Mouse (Mus musculus) midbrain, embryonic 10.5 days (tissue): ENCODE results near the gene Gm45234. TPM values are rescaled to one million over a fixed set of nuclear protein-coding genes. Genes with fewer than 3 reads are reported as not detected.

Experiments used
- DNase-seq: peaks from one replicate; pipeline ENCODE4 v3.0.0-alpha.2; 2017; ENCODE audit warnings: low spot score
- H3K27ac ChIP-seq: fragments of 300-500 bp; sonication (generic); replicated peaks from 2 replicates; pipeline ENCODE4 v1.5.1; 2016; ENCODE audit warnings: mild to moderate bottlenecking
- H3K27me3 ChIP-seq: fragments of 300-500 bp; sonication (generic); 2 replicates; pipeline ENCODE4 v1.6.1; 2016; ENCODE audit warnings: low read depth, mild to moderate bottlenecking; ENCODE audit not compliant: poor library complexity, severe bottlenecking
- H3K36me3 ChIP-seq: fragments of 300-500 bp; sonication (generic); 2 replicates; pipeline ENCODE4 v1.6.1; 2016; ENCODE audit warnings: mild to moderate bottlenecking, moderate library complexity
- H3K4me1 ChIP-seq: fragments of 300-500 bp; sonication (generic); 2 replicates; pipeline ENCODE4 v1.6.1; 2016
- H3K4me3 ChIP-seq: fragments of 300-500 bp; sonication (generic); 2 replicates; pipeline ENCODE4 v1.5.1; 2016; ENCODE audit warnings: mild to moderate bottlenecking, moderate library complexity
- H3K9me3 ChIP-seq: fragments of 300-500 bp; sonication (generic); replicated peaks from 2 replicates; pipeline ENCODE4 v1.6.1; 2016; ENCODE audit warnings: mild to moderate bottlenecking
- WGBS: fragments of 180-500 bp; shearing (Covaris S2); methylation state at CpG from one replicate; pipeline ENCODE4 v1.1.7; 2016; 5-methylcytosine and 5-hydroxymethylcytosine counted together
- polyA plus RNA-seq: library from polyadenylated mRNA; unstranded; fragments of >200 nt; fragmentation: Nextera tagmentation; extraction: Ambion mirVana; gene quantifications from 2 replicates; pipeline ENCODE4 v1.2.1, GENCODE M21; 2016

The Gm45234 gene
- polyA plus RNA-seq, 1 experiment from 2014 or later: not detected

DNA sequence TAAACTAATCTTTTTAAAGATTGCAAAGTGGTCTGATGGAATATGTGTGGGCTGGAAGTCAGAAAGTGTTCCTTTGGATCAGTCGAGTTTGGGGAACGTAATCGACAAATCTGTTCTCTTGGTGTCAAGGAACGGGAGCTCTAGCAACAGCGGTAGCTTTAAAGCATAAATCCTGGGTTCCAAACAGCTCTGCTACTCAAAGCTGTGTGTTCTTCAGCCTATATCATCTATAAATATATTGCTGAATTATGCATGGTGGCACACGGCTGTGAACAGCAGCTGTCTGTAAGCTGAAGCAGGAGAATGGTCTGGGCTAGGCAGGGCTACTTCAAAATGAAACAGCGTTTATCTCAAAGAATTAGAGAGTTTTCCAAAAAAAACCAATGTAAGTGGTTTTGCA is 25.1 kb upstream of the Gm45234 start:
- no peak for DNase-seq
- Histone ChIP-seq H3K4me3 (no peak overlapping the region), H3K4me1 (peaks cover 30% of the 10 kb centered on the region), H3K27ac (no peak overlapping the region), H3K9me3 (no peaks in the 10 kb centered on the region), H3K36me3 (no peaks in the 10 kb centered on the region), H3K27me3 (peaks cover 24% of the 10 kb centered on the region)
- WGBS: 91% methylated on average over 7 of the region's 7 CpGs

DNA sequence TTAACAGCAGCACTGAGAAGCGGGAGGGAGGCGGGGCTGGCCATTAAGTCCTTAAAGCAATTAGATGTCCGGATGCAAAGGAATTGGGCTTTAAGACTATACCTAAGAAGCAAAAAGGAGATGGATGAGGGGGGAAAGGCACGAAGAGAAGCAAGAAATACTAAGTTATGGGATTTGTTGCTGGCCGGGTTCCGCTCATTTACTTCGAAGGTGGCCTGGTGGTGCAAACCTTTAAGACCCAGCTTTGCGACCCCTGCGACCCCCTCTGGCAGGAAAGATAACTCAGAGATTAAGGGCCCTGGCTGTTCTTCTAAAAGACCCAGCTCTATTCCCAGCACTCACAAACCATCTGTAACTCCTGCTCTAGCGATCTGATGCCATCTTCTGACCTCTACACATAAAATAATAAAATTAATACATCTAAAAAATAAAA is 24.2 kb upstream of the Gm45234 start:
- H3K9me3 ChIP-seq: no peaks in the 10 kb centered on the region
- H3K27ac ChIP-seq: peak overlapping the region; percentile 65
- H3K36me3 ChIP-seq: no peaks in the 10 kb centered on the region
- H3K27me3 ChIP-seq: peaks cover 24% of the 10 kb centered on the region
- H3K4me1 ChIP-seq: peaks cover 30% of the 10 kb centered on the region
- peak overlapping the region; percentile 52 for H3K4me3 ChIP-seq
- 3% methylated on average over 10 of the region's 10 CpGs for WGBS
- peak; percentile 66 for DNase-seq

DNA sequence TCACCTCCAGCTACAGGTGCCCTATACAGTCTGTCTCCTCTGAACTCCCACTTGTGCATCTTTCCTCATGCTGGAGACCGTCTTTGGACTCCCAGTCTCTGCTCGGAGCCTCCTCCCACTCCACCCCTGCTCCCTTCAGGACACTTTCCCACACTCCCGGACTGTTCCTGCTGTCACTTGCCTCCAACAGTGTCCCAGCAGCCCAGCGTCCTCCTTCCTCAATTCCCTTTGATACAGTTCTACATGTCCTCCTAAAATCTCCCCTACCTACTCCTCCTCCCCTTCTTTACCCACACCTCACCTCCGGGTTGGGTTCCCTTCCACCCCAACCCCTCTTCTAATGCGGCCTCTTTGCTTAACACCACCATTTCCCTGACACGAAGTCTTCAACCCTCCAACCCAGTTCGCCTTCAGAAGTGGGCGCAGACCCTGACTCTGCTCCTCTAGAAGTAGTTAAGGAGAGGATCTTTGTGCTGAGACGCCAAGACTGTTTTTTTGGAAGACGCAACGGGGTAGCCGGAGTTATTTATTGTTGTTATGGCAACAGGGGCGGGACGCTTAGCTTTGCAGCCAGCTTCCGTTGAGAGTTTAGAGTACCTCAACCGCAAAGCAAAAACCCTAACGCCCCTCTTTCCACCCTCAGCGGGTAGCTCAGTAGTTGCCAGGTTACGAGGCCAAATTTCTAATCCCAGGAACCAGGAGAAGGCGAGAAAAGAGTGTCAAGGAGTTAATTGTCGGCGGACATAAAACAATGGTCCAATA is 23.6 kb upstream of the Gm45234 start, which contains the start of gene Lrrc23:
Gene Lrrc23, minus strand, starts transcription at position 506 of the 762 bp plus-strand sequence.
- peak; percentile 73 for DNase-seq
- Histone ChIP-seq H3K9me3 (no peaks in the 10 kb centered on the region), H3K27me3 (peaks cover 24% of the 10 kb centered on the region), H3K4me1 (peaks cover 30% of the 10 kb centered on the region), H3K27ac (peak within 1 kb of the TSS; percentile 65), H3K36me3 (no peaks in the 10 kb centered on the region), H3K4me3 (peak within 1 kb of the TSS; percentile 52)
- 4% methylated on average over 23 of the region's 23 CpGs for WGBS

DNA sequence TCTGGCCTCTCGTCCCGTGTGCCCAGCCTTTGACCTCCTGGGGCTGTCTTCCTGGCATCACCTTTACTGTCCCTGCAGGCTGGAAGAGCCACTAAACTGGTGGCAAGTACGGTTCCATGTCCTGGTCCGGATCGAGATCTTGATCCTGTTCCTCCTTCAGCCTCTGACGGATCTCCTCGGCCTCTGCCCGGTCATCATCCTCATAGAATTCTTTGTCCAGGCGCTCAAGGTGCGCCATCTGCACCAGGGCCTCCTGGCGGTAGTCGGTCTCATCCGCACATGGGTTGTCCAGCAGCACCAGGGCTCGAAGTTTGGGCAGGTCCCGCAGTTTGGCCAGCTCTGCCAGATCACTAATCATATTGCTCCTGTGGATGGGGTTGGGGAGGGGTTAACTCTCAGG is 14.7 kb upstream of the Gm45234 start:
- Histone ChIP-seq H3K9me3 (no peaks in the 10 kb centered on the region), H3K36me3 (no peaks in the 10 kb centered on the region), H3K27me3 (peaks cover 78% of the 10 kb centered on the region), H3K27ac (no peak overlapping the region), H3K4me3 (no peak overlapping the region), H3K4me1 (peaks cover 40% of the 10 kb centered on the region)
- DNase-seq: no peak
- 88% methylated on average over 15 of the region's 15 CpGs for WGBS

DNA sequence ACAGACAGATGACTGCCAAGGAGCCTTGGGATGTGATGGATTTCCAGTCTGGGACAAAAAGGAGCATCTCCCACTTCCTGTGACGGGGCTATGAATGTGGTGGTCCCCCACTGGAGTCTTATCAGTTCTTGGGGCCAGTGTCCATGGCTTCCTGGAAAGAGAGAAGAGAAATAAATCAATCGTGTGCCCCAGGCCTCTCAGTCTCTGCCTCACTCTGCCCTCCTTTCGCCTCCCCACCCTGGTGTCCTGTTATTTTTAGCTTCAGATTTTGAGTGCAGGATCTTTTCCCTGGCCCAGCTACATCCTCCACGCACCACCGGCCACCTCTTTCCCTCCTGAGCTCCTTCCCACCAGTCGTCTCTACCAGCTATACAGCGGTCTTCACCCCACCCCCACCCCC is 14.2 kb upstream of the Gm45234 start:
- peaks cover 40% of the 10 kb centered on the region for H3K4me1 ChIP-seq
- H3K9me3 ChIP-seq: no peaks in the 10 kb centered on the region
- H3K27me3 ChIP-seq: peaks cover 78% of the 10 kb centered on the region
- H3K36me3 ChIP-seq: no peaks in the 10 kb centered on the region
- peak overlapping the region; percentile 81 for H3K27ac ChIP-seq
- 61% methylated on average over 7 of the region's 7 CpGs for WGBS
- peak overlapping the region; percentile 58 for H3K4me3 ChIP-seq
- no peak for DNase-seq

DNA sequence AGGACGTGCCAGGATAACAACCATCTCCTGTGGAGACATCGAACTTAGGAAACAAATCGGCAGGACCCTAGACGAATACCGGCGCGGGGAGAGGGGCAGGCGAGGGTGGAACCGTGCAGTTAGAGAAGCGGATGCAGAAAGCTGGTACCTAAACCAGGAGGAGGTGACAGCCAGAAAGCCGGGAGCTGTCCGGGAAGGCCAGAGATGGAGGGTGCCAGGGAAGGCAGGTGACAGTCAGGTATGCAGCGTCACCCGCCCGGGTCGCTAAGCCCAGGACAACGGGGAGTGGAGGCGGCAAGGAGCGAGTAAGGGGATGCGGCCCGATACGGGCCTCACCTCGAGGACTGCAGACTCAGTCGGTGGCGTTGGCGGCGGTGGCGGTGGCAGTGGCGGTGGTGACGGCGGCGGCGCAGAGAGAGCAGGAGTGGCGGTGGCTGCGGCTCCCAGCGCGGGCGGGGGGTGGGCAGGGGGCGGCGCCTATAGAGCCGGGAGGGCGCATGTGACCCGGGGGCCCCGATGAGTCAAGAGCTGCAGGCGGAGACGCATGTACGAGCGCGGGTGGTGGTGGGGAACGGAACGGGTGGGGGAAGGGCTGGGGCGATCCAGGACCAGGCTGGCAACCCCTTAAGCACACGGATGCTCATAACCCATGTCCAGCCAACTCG is 13.4 kb upstream of the Gm45234 start, which contains the start of gene Eno2:
Gene Eno2, minus strand, starts transcription at position 573 of the 665 bp plus-strand sequence.
- no peaks in the 10 kb centered on the region for H3K36me3 ChIP-seq
- H3K27ac ChIP-seq: peak within 1 kb of the TSS; percentile 81
- peak; percentile 70 for DNase-seq
- no peaks in the 10 kb centered on the region for H3K9me3 ChIP-seq
- peaks cover 78% of the 10 kb centered on the region for H3K27me3 ChIP-seq
- under 1% methylated on average over 52 of the region's 54 CpGs for WGBS
- peaks cover 40% of the 10 kb centered on the region for H3K4me1 ChIP-seq
- peak within 1 kb of the TSS; percentile 58 for H3K4me3 ChIP-seq

DNA sequence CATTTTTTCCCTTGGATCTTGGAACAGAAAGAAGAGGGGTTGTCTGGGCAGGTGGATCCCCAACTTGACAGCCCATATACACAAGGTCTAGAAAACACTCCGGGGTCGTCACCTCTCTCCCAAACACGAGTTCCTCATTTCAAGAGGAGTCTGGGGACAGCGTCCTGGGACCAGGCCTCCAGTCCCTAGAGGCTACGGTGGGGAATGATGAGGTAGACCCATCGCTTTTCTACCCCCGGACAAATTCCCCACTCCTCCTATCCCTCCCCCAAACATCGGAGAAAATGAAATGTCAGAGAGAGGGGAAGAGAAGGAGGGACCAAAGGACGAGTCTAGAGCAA is 12.9 kb upstream of the Gm45234 start:
- Histone ChIP-seq H3K27ac (peak overlapping the region; percentile 81), H3K27me3 (peaks cover 77% of the 10 kb centered on the region), H3K4me1 (peaks cover 40% of the 10 kb centered on the region), H3K36me3 (no peaks in the 10 kb centered on the region), H3K4me3 (peak overlapping the region; percentile 58), H3K9me3 (no peaks in the 10 kb centered on the region)
- DNase-seq: no peak
- 1% methylated on average over 9 of the region's 9 CpGs for WGBS

DNA sequence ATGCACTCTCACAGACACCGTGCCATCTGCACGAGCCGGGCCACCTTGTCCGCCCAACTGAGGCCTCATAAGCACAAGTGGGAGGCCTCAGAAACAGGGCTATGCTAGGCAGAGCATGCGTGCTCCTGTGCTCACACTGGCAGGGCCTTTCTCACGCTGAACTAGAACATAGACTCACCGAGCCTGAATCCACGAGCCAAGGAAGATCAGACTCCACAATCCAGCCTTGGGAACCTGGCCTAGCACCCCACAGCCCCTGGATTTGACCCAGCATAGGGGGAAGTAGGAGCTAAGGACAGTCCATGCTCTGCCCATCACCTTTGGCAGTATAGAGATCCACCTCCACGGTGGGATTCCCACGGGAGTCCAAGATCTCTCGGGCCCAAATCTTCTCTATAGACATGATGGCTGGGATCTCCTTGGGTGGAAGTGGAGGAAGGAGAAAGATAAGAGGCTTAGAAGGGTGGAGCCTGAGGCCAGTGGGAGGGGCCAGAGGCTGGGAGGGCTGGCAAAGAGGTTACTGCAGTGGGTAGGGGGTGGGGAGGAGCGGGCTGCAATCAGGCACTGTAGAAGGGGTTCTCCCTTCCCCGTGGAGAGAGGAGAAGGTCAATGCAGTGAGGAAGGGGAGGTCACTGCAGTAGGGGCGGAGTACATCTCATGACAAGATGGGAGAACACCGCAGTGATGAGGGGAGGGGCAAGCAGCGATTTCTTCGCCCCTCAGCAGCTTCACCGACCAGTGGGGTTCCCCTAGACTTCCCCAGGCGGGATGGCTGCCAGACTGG is 12.3 kb upstream of the Gm45234 start:
- Histone ChIP-seq H3K4me1 (peaks cover 40% of the 10 kb centered on the region), H3K9me3 (no peaks in the 10 kb centered on the region), H3K4me3 (peak overlapping the region; percentile 58), H3K27me3 (peaks cover 71% of the 10 kb centered on the region), H3K36me3 (no peaks in the 10 kb centered on the region), H3K27ac (peak overlapping the region; percentile 59)
- peak; percentile 42 for DNase-seq
- 15% methylated on average over 19 of the region's 19 CpGs for WGBS

DNA sequence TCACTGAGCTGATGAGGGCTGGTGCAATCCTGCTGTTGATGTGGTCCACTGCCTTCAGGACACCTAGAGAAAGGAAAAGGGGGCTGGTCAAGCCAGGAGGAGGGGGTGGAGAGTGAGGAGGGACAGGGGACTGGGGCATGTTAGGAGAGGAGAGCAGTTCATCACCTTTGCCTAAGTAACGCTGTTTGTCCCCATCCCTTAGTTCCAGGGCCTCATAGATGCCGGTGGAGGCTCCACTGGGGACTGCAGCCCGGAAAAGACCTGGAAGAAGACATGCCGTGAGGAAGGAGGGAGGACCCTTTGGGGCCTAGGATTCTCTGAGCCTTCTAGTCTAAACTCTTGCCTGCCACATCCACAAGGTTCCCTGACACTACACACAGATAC is 11.7 kb upstream of the Gm45234 start:
- H3K27me3 ChIP-seq: peaks cover 71% of the 10 kb centered on the region
- H3K9me3 ChIP-seq: no peaks in the 10 kb centered on the region
- peak overlapping the region; percentile 58 for H3K4me3 ChIP-seq
- no peaks in the 10 kb centered on the region for H3K36me3 ChIP-seq
- WGBS: 23% methylated on average over 4 of the region's 4 CpGs
- H3K4me1 ChIP-seq: peaks cover 40% of the 10 kb centered on the region
- peak overlapping the region; percentile 59 for H3K27ac ChIP-seq
- no peak for DNase-seq

DNA sequence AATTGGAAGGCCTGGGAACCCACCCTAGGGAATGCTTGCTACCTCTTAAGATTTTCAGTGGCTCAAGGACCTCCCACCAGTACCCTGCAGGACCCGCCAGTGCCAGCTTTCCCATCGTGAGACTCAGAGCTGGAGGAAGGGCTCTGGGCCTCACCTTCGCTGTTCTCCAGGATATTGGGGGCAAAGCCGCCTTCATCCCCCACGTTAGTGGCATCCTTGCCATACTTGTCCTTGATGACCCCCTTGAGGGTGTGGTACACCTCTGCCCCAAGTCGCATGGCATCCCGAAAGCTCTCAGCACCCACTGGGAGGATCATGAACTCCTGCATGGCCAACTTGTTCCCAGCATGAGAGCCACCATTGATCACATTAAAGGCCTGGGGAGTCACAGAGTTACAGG is 10.1 kb upstream of the Gm45234 start:
- no peak for DNase-seq
- Histone ChIP-seq H3K4me3 (no peak overlapping the region), H3K4me1 (peaks cover 40% of the 10 kb centered on the region), H3K27ac (no peak overlapping the region), H3K36me3 (no peaks in the 10 kb centered on the region), H3K27me3 (peaks cover 66% of the 10 kb centered on the region), H3K9me3 (no peaks in the 10 kb centered on the region)
- WGBS: 85% methylated on average over 7 of the region's 7 CpGs

DNA sequence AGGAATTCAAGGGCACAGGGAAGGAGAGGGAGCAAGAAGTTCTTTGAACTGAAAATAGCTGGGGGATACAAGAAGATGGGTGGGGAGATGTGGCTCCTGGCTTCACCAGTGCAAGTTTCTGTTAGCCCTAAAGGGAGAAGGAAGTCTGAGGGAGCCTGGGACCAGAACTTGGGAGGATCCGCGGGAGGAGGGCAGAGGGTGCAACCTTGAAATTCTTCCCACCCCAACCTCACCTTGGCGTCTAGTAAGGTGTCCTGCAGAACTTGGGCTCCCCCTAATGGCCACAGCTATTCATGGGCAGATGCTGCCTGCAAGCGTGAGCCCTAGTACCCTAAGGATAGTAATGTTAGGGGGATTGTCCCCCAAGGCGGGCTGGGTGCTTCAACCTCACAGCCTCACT is 3.4 kb upstream of the Gm45234 start:
- peak; percentile 80 for DNase-seq
- Histone ChIP-seq H3K4me1 (peaks cover 45% of the 10 kb centered on the region), H3K36me3 (no peaks in the 10 kb centered on the region), H3K27me3 (peaks cover 11% of the 10 kb centered on the region; the same call in 1 of the 2 replicates), H3K4me3 (peak overlapping the region; percentile 90; the same call in 1 of the 2 replicates), H3K9me3 (no peaks in the 10 kb centered on the region), H3K27ac (peak overlapping the region; percentile 98)
- 5% methylated on average over 5 of the region's 5 CpGs for WGBS

DNA sequence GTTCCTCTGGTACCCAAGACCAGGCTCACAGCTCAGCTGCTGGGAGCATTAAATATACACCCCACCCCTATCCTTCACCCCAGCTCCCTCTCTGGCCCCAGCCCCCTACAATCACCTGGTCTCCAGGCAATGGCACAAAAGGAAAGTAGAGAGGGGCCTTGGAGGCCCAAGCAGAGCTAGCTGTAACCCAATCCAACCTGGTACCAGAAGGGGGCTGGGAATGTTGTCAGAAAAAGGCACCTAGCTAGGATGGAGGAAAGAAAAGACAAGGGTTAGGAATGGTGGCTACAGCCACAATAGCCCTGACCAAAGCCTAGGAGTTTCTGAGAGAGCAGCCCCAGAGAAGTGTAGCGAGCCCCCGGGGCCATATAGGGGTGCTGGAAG is 3.0 kb upstream of the Gm45234 start:
- Histone ChIP-seq H3K4me3 (peak overlapping the region; percentile 90), H3K27me3 (peaks cover 11% of the 10 kb centered on the region; the same call in 1 of the 2 replicates), H3K4me1 (peaks cover 49% of the 10 kb centered on the region), H3K27ac (peak overlapping the region; percentile 98), H3K9me3 (no peaks in the 10 kb centered on the region), H3K36me3 (no peaks in the 10 kb centered on the region)
- WGBS: 78% methylated on average over 2 of the region's 2 CpGs
- DNase-seq: no peak
